Mouse (Mus musculus): ENCODE data around the gene Pgpep1. TPM values are rescaled to one million over a fixed set of nuclear protein-coding genes. Genes with fewer than 3 reads are reported as not detected.
A peak's percentile ranks its signal among the peaks of the same experiment; 100 is the strongest.

Pgpep1 gene
- polyA plus RNA-seq, 1 experiment from 2014 or later, result 103 TPM

- 73% methylated on average over 3 of the region's 3 CpGs for WGBS
- no peak overlapping the region for H3K4me3 ChIP-seq (ENCODE audit: low read depth, low read length)
- H3K9me3 ChIP-seq (ENCODE audit: control insufficient read depth, low read length), result no peaks in the 10 kb centered on the region
- H3K9ac ChIP-seq (ENCODE audit: low read length), result no peak overlapping the region
- H3K4me2 ChIP-seq, result no peak overlapping the region
- no peak for ATAC-seq (ENCODE audit: low FRiP score)
- H3K27ac ChIP-seq (ENCODE audit: low read depth, low read length), result no peak overlapping the region
- peaks cover 2% of the 10 kb centered on the region; the same call in 1 of the 2 replicates for H3K36me3 ChIP-seq (ENCODE audit: control insufficient read depth, insufficient read depth, low read length)
- DNase-seq (ENCODE audit: low spot score, missing footprints), result no peak
- H3K27me3 ChIP-seq (ENCODE audit: control insufficient read depth, insufficient read depth, low read length), result no peaks in the 10 kb centered on the region
- H3K4me1 ChIP-seq (ENCODE audit: control insufficient read depth, insufficient read depth, low read length), result peaks cover 2% of the 10 kb centered on the region; the same call in 1 of the 2 replicates
These were observed 21.2 kb upstream of the Pgpep1 start for GRCm38 (mm10) chr8:70681410-70681809.

GRCm38 (mm10) chr8:70680039-70680438 is 19.9 kb upstream of the Pgpep1 start:
- no peak overlapping the region for H3K27ac ChIP-seq (ENCODE audit: low read depth, low read length)
- H3K27me3 ChIP-seq (ENCODE audit: control insufficient read depth, insufficient read depth, low read length), result no peaks in the 10 kb centered on the region
- WGBS, result 95% methylated on average over 3 of the region's 3 CpGs
- peaks cover 2% of the 10 kb centered on the region; the same call in 1 of the 2 replicates for H3K4me1 ChIP-seq (ENCODE audit: control insufficient read depth, insufficient read depth, low read length)
- peaks cover 2% of the 10 kb centered on the region; the same call in 1 of the 2 replicates for H3K36me3 ChIP-seq (ENCODE audit: control insufficient read depth, insufficient read depth, low read length)
- H3K4me2 ChIP-seq, result no peak overlapping the region
- ATAC-seq (ENCODE audit: low FRiP score) (no peak), DNase-seq (ENCODE audit: low spot score, missing footprints) (no peak)
- H3K4me3 ChIP-seq (ENCODE audit: low read depth, low read length), result no peak overlapping the region
- H3K9ac ChIP-seq (ENCODE audit: low read length), result no peak overlapping the region
- H3K9me3 ChIP-seq (ENCODE audit: control insufficient read depth, low read length), result no peaks in the 10 kb centered on the region

- Histone ChIP-seq H3K27ac (ENCODE audit: low read depth, low read length) (no peak overlapping the region), H3K4me3 (ENCODE audit: low read depth, low read length) (no peak overlapping the region), H3K9ac (ENCODE audit: low read length) (no peak overlapping the region), H3K9me3 (ENCODE audit: control insufficient read depth, low read length) (no peaks in the 10 kb centered on the region), H3K4me2 (no peak overlapping the region), H3K36me3 (ENCODE audit: control insufficient read depth, insufficient read depth, low read length) (peaks cover 2% of the 10 kb centered on the region; the same call in 1 of the 2 replicates), H3K4me1 (ENCODE audit: control insufficient read depth, insufficient read depth, low read length) (peaks cover 2% of the 10 kb centered on the region; the same call in 1 of the 2 replicates), H3K27me3 (ENCODE audit: control insufficient read depth, insufficient read depth, low read length) (no peaks in the 10 kb centered on the region)
- WGBS, result 98% methylated on average over 4 of the region's 4 CpGs
- ATAC-seq (ENCODE audit: low FRiP score) (no peak), DNase-seq (ENCODE audit: low spot score, missing footprints) (no peak)
These were observed 19.2 kb upstream of the Pgpep1 start for GRCm38 (mm10) chr8:70679404-70679803.

GRCm38 (mm10) chr8:70678679-70679078 is 18.5 kb upstream of the Pgpep1 start:
- no peak overlapping the region for H3K4me2 ChIP-seq

GRCm38 (mm10) chr8:70677451-70678080 is 17.4 kb upstream of the Pgpep1 start:
- WGBS, result 90% methylated on average over 15 of the region's 15 CpGs

More at GRCm38 (mm10) chr8:70678679-70679078, 18.5 kb upstream of the Pgpep1 start:
- peaks cover 5% of the 10 kb centered on the region for H3K4me1 ChIP-seq (ENCODE audit: control insufficient read depth, insufficient read depth, low read length)
- H3K27me3 ChIP-seq (ENCODE audit: control insufficient read depth, insufficient read depth, low read length), result no peaks in the 10 kb centered on the region
- H3K4me3 ChIP-seq (ENCODE audit: low read depth, low read length), result no peak overlapping the region
- H3K27ac ChIP-seq (ENCODE audit: low read depth, low read length), result no peak overlapping the region
- no peaks in the 10 kb centered on the region for H3K9me3 ChIP-seq (ENCODE audit: control insufficient read depth, low read length)
- ATAC-seq (ENCODE audit: low FRiP score) (no peak), DNase-seq (ENCODE audit: low spot score, missing footprints) (no peak)
- no peak overlapping the region for H3K9ac ChIP-seq (ENCODE audit: low read length)
- H3K36me3 ChIP-seq (ENCODE audit: control insufficient read depth, insufficient read depth, low read length), result peaks cover 2% of the 10 kb centered on the region; the same call in 1 of the 2 replicates

GRCm38 (mm10) chr8:70675336-70675735 is 15.1 kb upstream of the Pgpep1 start:
- no peak overlapping the region; the same call in 1 of the 2 replicates for H3K9ac ChIP-seq (ENCODE audit: low read length)
- no peak for ATAC-seq (ENCODE audit: low FRiP score)
- H3K9me3 ChIP-seq (ENCODE audit: control insufficient read depth, low read length), result no peaks in the 10 kb centered on the region
- peaks cover 5% of the 10 kb centered on the region for H3K4me1 ChIP-seq (ENCODE audit: control insufficient read depth, insufficient read depth, low read length)
- DNase-seq (ENCODE audit: low spot score, missing footprints), result no peak
- peaks cover 2% of the 10 kb centered on the region for H3K36me3 ChIP-seq (ENCODE audit: control insufficient read depth, insufficient read depth, low read length)
- 81% methylated on average over 1 of the region's 1 CpGs for WGBS
- H3K27me3 ChIP-seq (ENCODE audit: control insufficient read depth, insufficient read depth, low read length), result no peaks in the 10 kb centered on the region
- no peak overlapping the region for H3K4me3 ChIP-seq (ENCODE audit: low read depth, low read length)
- no peak overlapping the region for H3K27ac ChIP-seq (ENCODE audit: low read depth, low read length)
- no peak overlapping the region for H3K4me2 ChIP-seq

More at GRCm38 (mm10) chr8:70677451-70678080, 17.4 kb upstream of the Pgpep1 start:
- Histone ChIP-seq H3K9ac (ENCODE audit: low read length) (no peak overlapping the region), H3K27ac (ENCODE audit: low read depth, low read length) (no peak overlapping the region), H3K4me2 (no peak overlapping the region), H3K36me3 (ENCODE audit: control insufficient read depth, insufficient read depth, low read length) (peaks cover 2% of the 10 kb centered on the region; the same call in 1 of the 2 replicates), H3K27me3 (ENCODE audit: control insufficient read depth, insufficient read depth, low read length) (no peaks in the 10 kb centered on the region), H3K9me3 (ENCODE audit: control insufficient read depth, low read length) (no peaks in the 10 kb centered on the region), H3K4me3 (ENCODE audit: low read depth, low read length) (no peak overlapping the region), H3K4me1 (ENCODE audit: control insufficient read depth, insufficient read depth, low read length) (peaks cover 5% of the 10 kb centered on the region)
- no peak for ATAC-seq (ENCODE audit: low FRiP score)
- no peak for DNase-seq (ENCODE audit: low spot score, missing footprints)

- no peak for ATAC-seq (ENCODE audit: low FRiP score)
- no peak overlapping the region for H3K27ac ChIP-seq (ENCODE audit: low read depth, low read length)
- H3K27me3 ChIP-seq (ENCODE audit: control insufficient read depth, insufficient read depth, low read length), result no peaks in the 10 kb centered on the region
- no peaks in the 10 kb centered on the region for H3K9me3 ChIP-seq (ENCODE audit: control insufficient read depth, low read length)
- H3K4me2 ChIP-seq, result no peak overlapping the region
- DNase-seq (ENCODE audit: low spot score, missing footprints), result no peak
- H3K9ac ChIP-seq (ENCODE audit: low read length), result no peak overlapping the region
- peaks cover 2% of the 10 kb centered on the region for H3K36me3 ChIP-seq (ENCODE audit: control insufficient read depth, insufficient read depth, low read length)
- H3K4me3 ChIP-seq (ENCODE audit: low read depth, low read length), result no peak overlapping the region
- peaks cover 5% of the 10 kb centered on the region for H3K4me1 ChIP-seq (ENCODE audit: control insufficient read depth, insufficient read depth, low read length)
- 93% methylated on average over 4 of the region's 4 CpGs for WGBS
These were observed 14.5 kb upstream of the Pgpep1 start for GRCm38 (mm10) chr8:70674716-70675115.

- ATAC-seq (ENCODE audit: low FRiP score), result peak; percentile 3; the same call in 1 of the 2 replicates
- Histone ChIP-seq H3K36me3 (ENCODE audit: control insufficient read depth, insufficient read depth, low read length) (peaks cover 2% of the 10 kb centered on the region), H3K9me3 (ENCODE audit: control insufficient read depth, low read length) (no peaks in the 10 kb centered on the region)
These were observed 13.9 kb upstream of the Pgpep1 start for GRCm38 (mm10) chr8:70674109-70674508.

GRCm38 (mm10) chr8:70673079-70673856 is 13.1 kb upstream of the Pgpep1 start, which contains the start of gene Lsm4:
Gene Lsm4, plus strand, starts transcription at chr8:70673248.
- Histone ChIP-seq H3K4me2 (peak within 1 kb of the TSS; percentile 74), H3K9ac (ENCODE audit: low read length) (peak within 1 kb of the TSS; percentile 82), H3K27me3 (ENCODE audit: control insufficient read depth, insufficient read depth, low read length) (no peaks in the 10 kb centered on the region), H3K4me3 (ENCODE audit: low read depth, low read length) (peak within 1 kb of the TSS; percentile 67), H3K27ac (ENCODE audit: low read depth, low read length) (peak within 1 kb of the TSS; percentile 87), H3K9me3 (ENCODE audit: control insufficient read depth, low read length) (no peaks in the 10 kb centered on the region; the same call in 1 of the 2 replicates), H3K4me1 (ENCODE audit: control insufficient read depth, insufficient read depth, low read length) (peaks cover 5% of the 10 kb centered on the region), H3K36me3 (ENCODE audit: control insufficient read depth, insufficient read depth, low read length) (no peaks in the 10 kb centered on the region; the same call in 1 of the 2 replicates)
- DNase-seq (ENCODE audit: low spot score, missing footprints) (peak; percentile 100), ATAC-seq (ENCODE audit: low FRiP score) (peak; percentile 98)
- WGBS, result under 1% methylated on average over 60 of the region's 60 CpGs

More at GRCm38 (mm10) chr8:70674109-70674508, 13.9 kb upstream of the Pgpep1 start:
- Histone ChIP-seq H3K4me1 (ENCODE audit: control insufficient read depth, insufficient read depth, low read length) (peaks cover 5% of the 10 kb centered on the region), H3K27me3 (ENCODE audit: control insufficient read depth, insufficient read depth, low read length) (no peaks in the 10 kb centered on the region), H3K9ac (ENCODE audit: low read length) (peak overlapping the region; percentile 82), H3K4me3 (ENCODE audit: low read depth, low read length) (peak overlapping the region; percentile 67), H3K27ac (ENCODE audit: low read depth, low read length) (no peak overlapping the region; the same call in 1 of the 2 replicates), H3K4me2 (peak overlapping the region; percentile 74)
- no peak for DNase-seq (ENCODE audit: low spot score, missing footprints)
- WGBS, result 93% methylated on average over 3 of the region's 3 CpGs
